Mouse (Mus musculus): ENCODE results near the gene Npas2.

DNA sequence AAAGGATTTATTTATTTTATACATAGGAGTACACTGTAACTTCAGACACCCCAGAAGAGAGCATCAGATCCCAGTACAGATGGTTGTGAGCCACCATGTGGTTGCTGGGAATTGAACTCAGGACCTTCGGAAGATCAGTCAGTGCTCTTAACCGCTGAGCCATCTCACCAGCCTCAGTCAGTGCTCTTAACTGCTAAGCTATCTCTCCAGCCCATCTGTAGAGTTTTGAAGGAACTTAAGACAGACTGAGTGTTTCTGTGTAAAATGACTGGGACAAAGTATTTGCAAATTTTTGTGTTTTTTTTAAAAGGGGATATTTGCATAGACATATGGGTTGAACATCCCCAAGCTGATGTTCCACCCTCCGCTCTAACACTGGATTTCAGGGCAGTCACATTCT is 206.6 kb downstream of the Npas2 start:
- TF ChIP-seq CTCF (IDR thresholded peaks at IDR 0.05; ENCODE audit: insufficient read depth, low read depth, low read length) (no peak), POLR2A (IDR thresholded peaks at IDR 0.05; ENCODE audit: insufficient read depth, low read depth, low read length) (no peak)
